Mouse (Mus musculus) duodenum, adult 2 months (tissue): ENCODE results near the gene Nt5c. TPM values are rescaled to one million over a fixed set of nuclear protein-coding genes. Genes with fewer than 3 reads are reported as not detected.

Experiments
- polyA plus RNA-seq: library from polyadenylated mRNA; depleted of rRNA; stranded (reverse); fragments of >200 nt; gene quantifications from 2 replicates; pipeline ENCODE4 v1.2.3, GENCODE M21; 2012; ENCODE audit warnings: low replicate concordance; rRNA removed

Gene Nt5c
- 74.7 and 121 TPM in 2 replicates for polyA plus RNA-seq

GRCm38 (mm10) chr11:115491356-115492083, at the start of gene Nt5c:
TSS of gene Nt5c (minus strand) at chr11:115491862.

GRCm38 (mm10) chr11:115536038-115536681, 44.5 kb upstream of the Nt5c start, which contains the start of gene Sumo2:
TSS of gene Sumo2 (minus strand) at chr11:115536276.

GRCm38 (mm10) chr11:115514238-115514663, 22.6 kb upstream of the Nt5c start, which contains the start of gene Jpt1:
TSS of gene Jpt1 (minus strand) at chr11:115514387.

GRCm38 (mm10) chr11:115475025-115475757, 16.5 kb downstream of the Nt5c start, which contains the start of gene Armc7:
TSS of gene Armc7 (plus strand) at chr11:115475667.

GRCm38 (mm10) chr11:115462243-115462891, 29.3 kb downstream of the Nt5c start, which contains the start of gene Slc16a5:
TSS of gene Slc16a5 (plus strand) at chr11:115462474.

Other genes starting within 250 kb of the Nt5c start
- gene Grin2c, start 224.6 kb downstream of the Nt5c start, polyA plus RNA-seq = 0.16 and 0.24 TPM in 2 replicates
- gene Fdxr, start 214.8 kb downstream of the Nt5c start, polyA plus RNA-seq = 18.3 and 20.0 TPM in 2 replicates
- 0.69 and 2.5 TPM in 2 replicates for gene Fads6, start 194.2 kb downstream of the Nt5c start, polyA plus RNA-seq
- gene Otop2, start 184.7 kb downstream of the Nt5c start, polyA plus RNA-seq = 0.07 and 1.7 TPM in 2 replicates
- gene Ush1g, start 169.8 kb downstream of the Nt5c start, polyA plus RNA-seq = 0.15 and 0.17 TPM in 2 replicates
- gene Otop3, start 157.1 kb downstream of the Nt5c start, polyA plus RNA-seq = 12.8 and 196 TPM in 2 replicates
- 19.3 and 54.9 TPM in 2 replicates for gene Hid1, start 124.1 kb downstream of the Nt5c start, polyA plus RNA-seq
- gene Cdr2l, start 109.9 kb downstream of the Nt5c start, polyA plus RNA-seq = 3.3 and 4.8 TPM in 2 replicates
- gene Mrpl58, start 88.1 kb downstream of the Nt5c start, polyA plus RNA-seq = 53.6 and 65.8 TPM in 2 replicates
- 23.6 and 30.4 TPM in 2 replicates for gene Atp5h, start 71.9 kb downstream of the Nt5c start, polyA plus RNA-seq
- 16.2 and 31.2 TPM in 2 replicates for gene Kctd2, start 71.7 kb downstream of the Nt5c start, polyA plus RNA-seq
- gene Trim80, start 51.3 kb downstream of the Nt5c start, polyA plus RNA-seq = 9.0 and 13.0 TPM in 2 replicates
- 137 and 218 TPM in 2 replicates for gene Slc16a5, start 29.4 kb downstream of the Nt5c start, polyA plus RNA-seq
- gene Armc7, start 16.2 kb downstream of the Nt5c start, polyA plus RNA-seq = 17.0 and 21.2 TPM in 2 replicates
- gene Jpt1, start 22.5 kb upstream of the Nt5c start, polyA plus RNA-seq = 285 and 464 TPM in 2 replicates
- gene Sumo2, start 44.4 kb upstream of the Nt5c start, polyA plus RNA-seq = 4.9 and 7.1 TPM in 2 replicates
- 12.0 and 19.6 TPM in 2 replicates for gene Nup85, start 72.6 kb upstream of the Nt5c start, polyA plus RNA-seq
- 11.1 and 12.3 TPM in 2 replicates for gene Mrps7, start 112.1 kb upstream of the Nt5c start, polyA plus RNA-seq
- gene Gga3, start 112.2 kb upstream of the Nt5c start, polyA plus RNA-seq = 15.5 and 28.9 TPM in 2 replicates
- 58.2 and 91.8 TPM in 2 replicates for gene Mif4gd, start 121.1 kb upstream of the Nt5c start, polyA plus RNA-seq
- 18.3 and 22.2 TPM in 2 replicates for gene Slc25a19, start 136.4 kb upstream of the Nt5c start, polyA plus RNA-seq
- gene Grb2, start 216.7 kb upstream of the Nt5c start, polyA plus RNA-seq = 25.3 and 37.6 TPM in 2 replicates